Mouse (Mus musculus) hindbrain, embryonic 15.5 days (tissue): ENCODE measurements around the gene Nxph3. TPM values are rescaled to one million over a fixed set of nuclear protein-coding genes. Genes with fewer than 3 reads are reported as not detected.
"Not testable (repeated sequence)": the region's sequence is repeated elsewhere in the genome, so short reads cannot be mapped to it uniquely, and the experiment has no call there.

Experiments
- ATAC-seq: fragments of 200-750 bp; cut with Nextera tagmentation; 2 replicates; pipeline ENCODE4 v1.8.0; 2017; ENCODE audit warnings: low read depth, moderate number of reproducible peaks, moderate TSS enrichment; ENCODE audit not compliant: low FRiP score
- H3K27ac ChIP-seq: fragments of 300-500 bp; sonication (generic); replicated peaks from 2 replicates; pipeline ENCODE4 v1.5.1; 2015; ENCODE audit warnings: mild to moderate bottlenecking, inconsistent platforms
- H3K27me3 ChIP-seq: fragments of 300-500 bp; sonication (generic); 2 replicates; pipeline ENCODE4 v1.6.1; 2015; ENCODE audit warnings: control low read depth, inconsistent platforms
- H3K36me3 ChIP-seq: fragments of 300-500 bp; sonication (generic); 2 replicates; pipeline ENCODE4 v1.6.1; 2015; ENCODE audit warnings: control low read depth, inconsistent platforms
- H3K4me1 ChIP-seq: fragments of 300-500 bp; sonication (generic); replicated peaks from 2 replicates; pipeline ENCODE4 v1.6.1; 2015; ENCODE audit warnings: control low read depth, inconsistent platforms
- H3K4me2 ChIP-seq: fragments of 300-500 bp; sonication (generic); 2 replicates; pipeline ENCODE4 v1.6.1; 2015; ENCODE audit warnings: moderate library complexity, mild to moderate bottlenecking, inconsistent platforms
- H3K4me3 ChIP-seq: fragments of 300-500 bp; sonication (generic); 2 replicates; pipeline ENCODE4 v1.5.1; 2015; ENCODE audit warnings: mild to moderate bottlenecking, inconsistent platforms
- H3K9ac ChIP-seq: fragments of 300-500 bp; sonication (generic); 2 replicates; pipeline ENCODE4 v1.6.1; 2015; ENCODE audit warnings: inconsistent platforms
- H3K9me3 ChIP-seq: fragments of 300-500 bp; sonication (generic); 2 replicates; pipeline ENCODE4 v1.6.1; 2016; ENCODE audit warnings: control low read depth, inconsistent platforms
- WGBS: fragments of 180-500 bp; shearing (Covaris S2); methylation state at CpG from one replicate; pipeline ENCODE4 v1.1.7; 2015; 5-methylcytosine and 5-hydroxymethylcytosine counted together
- polyA plus RNA-seq: library from polyadenylated mRNA; unstranded; fragments of >200 nt; fragmentation: Nextera tagmentation; extraction: Ambion mirVana; gene quantifications from 2 replicates; pipeline ENCODE4 v1.2.1, GENCODE M21; 2015

Gene Nxph3
- polyA plus RNA-seq, 1 experiment from 2014 or later: 3.9 TPM

GRCm38 (mm10) chr11:95503581-95504180, 10.7 kb downstream of the Nxph3 start:
- Histone ChIP-seq H3K9ac (no peak overlapping the region), H3K4me1 (0 out of 2 replicates have a peak, but pooled peaks cover 11% of the 10 kb centered on the region), H3K4me2 (no peak overlapping the region), H3K27ac (no peak overlapping the region), H3K27me3 (no peaks in the 10 kb centered on the region), H3K4me3 (no peak overlapping the region), H3K36me3 (no peaks in the 10 kb centered on the region), H3K9me3 (no peaks in the 10 kb centered on the region)
- WGBS: 53% methylated on average over 10 of the region's 10 CpGs
- ATAC-seq: no peak

DNA sequence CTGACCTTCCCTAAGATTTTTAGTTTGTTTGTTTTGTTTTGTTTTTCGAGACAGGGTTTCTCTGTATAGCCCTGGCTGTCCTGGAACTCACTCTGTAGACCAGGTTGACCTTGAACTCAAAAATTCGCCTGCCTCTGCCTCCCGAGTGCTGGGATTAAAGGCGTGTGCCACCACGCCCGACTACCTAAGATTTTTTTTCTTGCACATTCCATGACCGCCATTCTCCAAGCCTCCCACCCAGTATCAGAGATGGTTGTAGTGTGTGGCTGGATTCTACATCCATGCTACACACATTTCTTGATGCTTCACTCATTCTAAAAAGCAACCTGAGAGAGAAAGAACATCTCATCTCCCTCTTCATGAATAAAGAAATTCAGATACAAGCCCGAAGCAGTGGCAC, 12.5 kb downstream of the Nxph3 start:
- not testable (repeated sequence) for ATAC-seq, H3K27me3 ChIP-seq, H3K9me3 ChIP-seq, H3K4me3 ChIP-seq, H3K36me3 ChIP-seq, H3K9ac ChIP-seq, H3K27ac ChIP-seq, H3K4me1 ChIP-seq, H3K4me2 ChIP-seq
- 86% methylated on average over 8 of the region's 8 CpGs for WGBS

- 26% methylated on average over 3 of the region's 3 CpGs for WGBS
- Histone ChIP-seq H3K27me3 (no peaks in the 10 kb centered on the region), H3K4me1 (0 out of 2 replicates have a peak, but pooled peaks cover 5% of the 10 kb centered on the region), H3K9ac (no peak overlapping the region), H3K4me2 (no peak overlapping the region), H3K36me3 (0 out of 2 replicates have a peak, but pooled peaks cover 8% of the 10 kb centered on the region), H3K4me3 (no peak overlapping the region), H3K9me3 (no peaks in the 10 kb centered on the region), H3K27ac (peak overlapping the region; percentile 45)
- no peak for ATAC-seq
Measured at GRCm38 (mm10) chr11:95500836-95501235, 13.5 kb downstream of the Nxph3 start.

DNA sequence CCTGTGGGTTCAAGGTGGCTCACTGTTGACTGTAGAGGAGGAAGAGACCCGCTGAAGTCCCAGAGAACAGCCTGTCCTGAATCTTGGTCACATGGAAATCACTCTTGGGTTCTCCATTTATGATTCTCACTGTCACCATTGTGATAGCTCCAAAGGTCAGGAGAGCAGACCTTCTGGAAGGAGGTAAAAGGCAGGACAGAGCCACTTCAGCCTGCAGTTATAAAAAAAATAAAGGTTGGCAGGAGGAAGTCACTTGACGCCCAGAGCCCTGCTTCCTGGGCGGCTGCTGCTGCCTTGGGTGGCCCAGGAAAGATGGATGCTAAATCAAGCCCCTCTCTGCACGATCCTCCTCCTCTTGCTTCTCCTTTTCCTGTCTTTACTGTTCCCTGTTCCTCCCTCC, 14.0 kb downstream of the Nxph3 start:
- no peaks in the 10 kb centered on the region for H3K27me3 ChIP-seq
- 0 out of 2 replicates have a peak, but pooled peaks cover 5% of the 10 kb centered on the region for H3K4me1 ChIP-seq
- 0 out of 2 replicates have a peak, but pooled peaks cover 8% of the 10 kb centered on the region for H3K36me3 ChIP-seq
- no peak overlapping the region for H3K4me3 ChIP-seq
- ATAC-seq: no peak
- WGBS: 46% methylated on average over 4 of the region's 4 CpGs
- no peak overlapping the region for H3K9ac ChIP-seq
- no peaks in the 10 kb centered on the region for H3K9me3 ChIP-seq
- H3K4me2 ChIP-seq: no peak overlapping the region
- H3K27ac ChIP-seq: peak overlapping the region; percentile 45

DNA sequence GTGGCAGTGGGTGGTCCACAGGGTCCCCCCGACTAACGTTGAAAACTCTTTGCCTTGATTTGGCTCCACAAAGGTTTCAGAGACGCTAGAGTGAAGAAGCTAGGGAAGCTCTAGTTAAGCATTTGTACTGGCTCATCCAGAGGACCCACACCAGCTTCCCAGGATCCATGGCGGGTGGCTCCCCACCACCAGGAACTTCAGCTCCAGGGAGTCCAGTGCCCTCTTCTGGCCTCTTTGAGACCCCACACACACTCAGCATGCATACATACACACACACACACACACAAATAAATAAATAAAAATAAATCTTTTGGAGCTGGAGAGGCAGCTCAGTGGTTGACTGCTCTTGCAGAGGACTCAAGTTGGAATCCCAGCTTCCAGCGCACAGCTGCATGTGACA, 16.4 kb downstream of the Nxph3 start:
- no peaks in the 10 kb centered on the region for H3K9me3 ChIP-seq
- no peak overlapping the region for H3K4me3 ChIP-seq
- no peak overlapping the region for H3K4me2 ChIP-seq
- H3K27ac ChIP-seq: no peak overlapping the region
- H3K9ac ChIP-seq: no peak overlapping the region
- ATAC-seq: no peak
- 0 out of 2 replicates have a peak, but pooled peaks cover 8% of the 10 kb centered on the region for H3K36me3 ChIP-seq
- WGBS: 80% methylated on average over 5 of the region's 5 CpGs
- H3K4me1 ChIP-seq: 0 out of 2 replicates have a peak, but pooled peaks cover 5% of the 10 kb centered on the region
- no peaks in the 10 kb centered on the region for H3K27me3 ChIP-seq

- no peaks in the 10 kb centered on the region for H3K27me3 ChIP-seq
- H3K36me3 ChIP-seq: peaks cover 21% of the 10 kb centered on the region; the same call in 1 of the 2 replicates
- H3K27ac ChIP-seq: no peak overlapping the region
- H3K4me2 ChIP-seq: no peak overlapping the region
- H3K9ac ChIP-seq: no peak overlapping the region
- ATAC-seq: no peak
- no peak overlapping the region for H3K4me3 ChIP-seq
- no peaks in the 10 kb centered on the region for H3K9me3 ChIP-seq
- 89% methylated on average over 9 of the region's 9 CpGs for WGBS
- 0 out of 2 replicates have a peak, but pooled peaks cover 5% of the 10 kb centered on the region for H3K4me1 ChIP-seq
Measured at GRCm38 (mm10) chr11:95495883-95496282, 18.5 kb downstream of the Nxph3 start.

GRCm38 (mm10) chr11:95494374-95494773, 20.0 kb downstream of the Nxph3 start:
- Histone ChIP-seq H3K27me3 (no peaks in the 10 kb centered on the region), H3K27ac (no peak overlapping the region), H3K4me1 (no peaks in the 10 kb centered on the region), H3K9me3 (no peaks in the 10 kb centered on the region), H3K4me2 (no peak overlapping the region), H3K36me3 (peaks cover 31% of the 10 kb centered on the region), H3K4me3 (no peak overlapping the region), H3K9ac (no peak overlapping the region)
- whole genome bisulfite sequencing: 84% methylated on average over 3 of the region's 3 CpGs
- ATAC-seq: no peak

DNA sequence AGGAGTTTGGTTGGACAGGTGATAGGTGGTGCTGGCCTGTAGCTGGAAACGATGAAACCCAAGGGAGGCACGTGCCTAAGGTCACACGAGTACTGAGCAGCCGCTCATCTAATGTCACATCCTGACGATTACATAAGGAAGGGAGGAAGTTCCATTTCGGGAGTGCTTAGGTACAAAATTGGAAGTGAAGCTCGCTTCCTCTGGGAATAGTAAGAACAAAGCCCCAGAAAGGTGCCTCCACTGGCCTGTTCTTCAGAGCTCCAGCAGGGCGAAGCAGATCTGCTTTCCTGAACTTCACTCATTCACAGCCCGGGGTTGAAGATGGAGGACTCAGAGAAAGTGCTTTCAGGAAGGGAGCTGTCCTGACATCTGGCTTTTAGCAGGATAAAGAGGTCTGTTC, 20.4 kb downstream of the Nxph3 start:
- no peak overlapping the region for H3K4me2 ChIP-seq
- no peaks in the 10 kb centered on the region for H3K27me3 ChIP-seq
- H3K4me3 ChIP-seq: no peak overlapping the region
- WGBS: 89% methylated on average over 9 of the region's 9 CpGs
- no peak overlapping the region for H3K27ac ChIP-seq
- H3K9me3 ChIP-seq: no peaks in the 10 kb centered on the region
- no peak for ATAC-seq
- H3K4me1 ChIP-seq: no peaks in the 10 kb centered on the region
- H3K9ac ChIP-seq: no peak overlapping the region
- peaks cover 31% of the 10 kb centered on the region for H3K36me3 ChIP-seq

DNA sequence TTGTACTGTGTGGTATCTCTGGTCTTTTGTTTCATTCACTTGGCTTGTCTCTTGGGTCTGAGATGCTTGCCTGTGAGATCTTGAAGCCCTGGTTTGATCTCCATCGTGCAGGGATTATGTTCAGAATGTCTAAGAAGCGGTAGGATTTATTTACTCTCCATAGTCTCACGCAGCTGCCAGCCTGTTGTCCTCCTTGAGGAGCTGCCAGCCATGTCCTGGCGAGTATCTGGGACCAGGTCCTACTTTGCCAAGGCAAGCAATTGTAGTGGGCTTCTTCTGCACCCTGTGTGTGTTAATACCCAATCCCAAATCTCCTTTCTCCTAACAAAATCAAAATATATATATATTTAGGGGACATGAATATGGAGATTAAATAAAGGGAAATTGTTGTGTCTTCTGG, 21.4 kb downstream of the Nxph3 start:
- Histone ChIP-seq H3K9me3 (no peaks in the 10 kb centered on the region), H3K4me3 (no peak overlapping the region), H3K27ac (no peak overlapping the region), H3K36me3 (peaks cover 30% of the 10 kb centered on the region), H3K27me3 (no peaks in the 10 kb centered on the region), H3K4me1 (no peaks in the 10 kb centered on the region), H3K9ac (no peak overlapping the region), H3K4me2 (no peak overlapping the region)
- ATAC-seq: no peak
- WGBS: 81% methylated on average over 4 of the region's 4 CpGs

- H3K27me3 ChIP-seq: no peaks in the 10 kb centered on the region
- H3K36me3 ChIP-seq: peaks cover 30% of the 10 kb centered on the region
- no peak overlapping the region for H3K4me2 ChIP-seq
- H3K9me3 ChIP-seq: no peaks in the 10 kb centered on the region
- WGBS: 75% methylated on average over 4 of the region's 4 CpGs
- no peaks in the 10 kb centered on the region for H3K4me1 ChIP-seq
- no peak overlapping the region for H3K9ac ChIP-seq
- H3K4me3 ChIP-seq: no peak overlapping the region
- H3K27ac ChIP-seq: no peak overlapping the region
- ATAC-seq: no peak
Measured at GRCm38 (mm10) chr11:95492256-95492655, 22.1 kb downstream of the Nxph3 start.

DNA sequence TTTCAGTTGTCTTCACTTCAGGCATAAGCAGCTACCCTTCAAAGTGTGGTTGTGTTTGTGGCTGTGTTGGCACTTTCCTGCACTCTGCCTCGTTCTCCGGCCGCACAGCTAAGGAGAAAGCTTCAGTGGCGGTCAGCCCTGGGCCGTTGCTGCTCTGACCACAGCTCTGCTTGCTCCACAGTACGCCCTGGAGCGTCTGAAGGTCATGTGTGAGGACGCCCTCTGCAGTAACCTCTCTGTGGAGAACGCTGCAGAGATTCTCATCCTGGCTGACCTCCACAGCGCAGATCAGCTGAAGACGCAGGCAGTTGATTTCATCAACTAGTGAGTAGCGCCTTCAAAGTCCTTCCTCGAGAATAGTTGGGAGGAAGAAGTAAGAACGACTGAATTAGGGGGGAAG, 24.3 kb downstream of the Nxph3 start:
- peaks cover 43% of the 10 kb centered on the region for H3K36me3 ChIP-seq
- no peaks in the 10 kb centered on the region for H3K9me3 ChIP-seq

GRCm38 (mm10) chr11:95487237-95487636, 27.1 kb downstream of the Nxph3 start:
- WGBS: 97% methylated on average over 2 of the region's 2 CpGs

More for the DNA sequence above, 24.3 kb downstream of the Nxph3 start:
- Histone ChIP-seq H3K27me3 (no peaks in the 10 kb centered on the region), H3K9ac (no peak overlapping the region), H3K27ac (no peak overlapping the region), H3K4me1 (no peaks in the 10 kb centered on the region), H3K4me3 (no peak overlapping the region), H3K4me2 (no peak overlapping the region)
- 87% methylated on average over 14 of the region's 14 CpGs for WGBS
- ATAC-seq: no peak

DNA sequence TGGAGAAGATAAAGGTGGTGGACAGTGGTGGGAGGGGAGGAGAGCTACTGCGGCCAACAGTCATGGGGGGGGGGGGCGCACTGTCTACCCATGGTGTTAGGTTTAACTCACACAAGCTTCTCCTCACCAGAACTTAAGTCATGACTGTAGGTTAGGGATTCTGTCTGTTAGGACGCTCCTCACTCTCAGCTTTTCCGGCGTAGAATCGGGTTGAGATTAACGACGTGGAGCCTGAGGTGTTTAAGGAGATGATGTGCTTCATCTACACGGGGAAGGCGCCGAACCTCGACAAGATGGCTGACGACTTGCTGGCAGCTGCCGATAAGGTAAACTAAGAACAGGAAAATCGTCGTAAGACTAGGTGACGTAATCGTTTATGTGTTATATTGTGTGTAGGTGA, 28.7 kb downstream of the Nxph3 start:
- H3K4me3 ChIP-seq: no peak overlapping the region
- no peaks in the 10 kb centered on the region for H3K9me3 ChIP-seq
- H3K27me3 ChIP-seq: no peaks in the 10 kb centered on the region
- peaks cover 28% of the 10 kb centered on the region for H3K36me3 ChIP-seq
- no peak for ATAC-seq
- no peak overlapping the region for H3K9ac ChIP-seq
- H3K4me1 ChIP-seq: no peaks in the 10 kb centered on the region
- H3K27ac ChIP-seq: no peak overlapping the region
- no peak overlapping the region for H3K4me2 ChIP-seq
- 94% methylated on average over 18 of the region's 18 CpGs for WGBS

More at GRCm38 (mm10) chr11:95487237-95487636, 27.1 kb downstream of the Nxph3 start:
- Histone ChIP-seq H3K4me2 (no peak overlapping the region), H3K4me3 (no peak overlapping the region), H3K27ac (no peak overlapping the region), H3K4me1 (no peaks in the 10 kb centered on the region), H3K9ac (no peak overlapping the region), H3K36me3 (peaks cover 42% of the 10 kb centered on the region), H3K9me3 (no peaks in the 10 kb centered on the region), H3K27me3 (no peaks in the 10 kb centered on the region)
- no peak for ATAC-seq
